ENCODE assay signal across 14 mouse cellular contexts in genomic region chr7:3684698-3685097, GRCm38 (mm10). TPM values are rescaled to one million over a fixed set of nuclear protein-coding genes. Genes with fewer than 3 reads are reported as not detected.
A peak's percentile ranks its signal among the peaks of the same experiment; 100 is the strongest.
DNase-seq lines count a peak whose midpoint lies in the region; ATAC-seq and TF ChIP-seq lines count a peak whose summit lies in the region.
"Had no signal": no experiment of that assay in that cellular context is flagged by ENCODE, and none has a peak within 500 bp of the region (broad histone marks: within the 10 kb centered on the region; RNA-seq: fewer than 3 reads in every experiment).

No protein-coding gene starts in this region.

- peak overlapping the region; percentile 71 for H3K27ac ChIP-seq in forebrain, postnatal 0 days (ENCODE audit: low read depth, low read length)
- peak overlapping the region; percentile 78 for H3K27ac ChIP-seq in midbrain, embryonic 10.5 days (replicated peaks)
- peak overlapping the region; percentile 7; the same call in 1 of the 2 replicates for H3K27ac ChIP-seq in neural tube, embryonic 14.5 days (ENCODE audit: low read depth, low read length)
- H3K27ac ChIP-seq: embryonic facial prominence, embryonic 15.5 days; kidney, embryonic 15.5 days had no signal

- DNase-seq in cerebellum, adult 9-10 months: peak; percentile 27
- no peak for DNase-seq in cerebellum, postnatal 25 days
- DNase-seq in forebrain, postnatal 0 days: no peak
- DNase-seq in midbrain, embryonic 10.5 days (ENCODE audit: low spot score): no peak
- no peak for DNase-seq in spleen, adult 12 weeks (ENCODE audit: low spot score)
- DNase-seq: adrenal gland, postnatal 14 days; gastrocnemius, postnatal 25 days; right cerebral cortex, postnatal 14 days had no signal

- no peaks in the 10 kb centered on the region for H3K9me3 ChIP-seq in forebrain, postnatal 0 days (ENCODE audit: low read length)
- peaks cover 3% of the 10 kb centered on the region; the same call in 1 of the 2 replicates for H3K9me3 ChIP-seq in midbrain, embryonic 10.5 days (replicated peaks)
- H3K9me3 ChIP-seq in neural tube, embryonic 14.5 days (ENCODE audit: control insufficient read depth, low read length): no peaks in the 10 kb centered on the region
- H3K9me3 ChIP-seq: embryonic facial prominence, embryonic 15.5 days; kidney, embryonic 15.5 days had no signal

- ATAC-seq in forebrain, postnatal 0 days: peak; percentile 62
- no peak for ATAC-seq in neural tube, embryonic 14.5 days (ENCODE audit: low read depth)
- no peak for ATAC-seq in megakaryocyte, adult 5-6 weeks (ENCODE audit: poor library complexity, severe bottlenecking)
- ATAC-seq in inflammation-experienced regulatory T-cells, adult 6 months: no peak

- H3K36me3 ChIP-seq in forebrain, postnatal 0 days (ENCODE audit: insufficient read depth): peaks cover 48% of the 10 kb centered on the region
- H3K36me3 ChIP-seq in midbrain, embryonic 10.5 days: peaks cover 45% of the 10 kb centered on the region
- H3K36me3 ChIP-seq in neural tube, embryonic 14.5 days (ENCODE audit: control insufficient read depth, insufficient read depth, low read length): peaks cover 23% of the 10 kb centered on the region

- no peak overlapping the region for H3K9ac ChIP-seq in forebrain, postnatal 0 days
- no peak overlapping the region for H3K9ac ChIP-seq in neural tube, embryonic 14.5 days (replicated peaks; ENCODE audit: low read depth, low read length)
- H3K9ac ChIP-seq: embryonic facial prominence, embryonic 15.5 days; kidney, embryonic 15.5 days had no signal

- 71% methylated on average over 8 of the region's 8 CpGs for WGBS in forebrain, postnatal 0 days
- WGBS in midbrain, embryonic 10.5 days: 82% methylated on average over 8 of the region's 8 CpGs
- 69% methylated on average over 8 of the region's 8 CpGs for WGBS in neural tube, embryonic 14.5 days

- H3K4me1 ChIP-seq in forebrain, postnatal 0 days (ENCODE audit: insufficient read depth): no peaks in the 10 kb centered on the region
- H3K4me1 ChIP-seq in midbrain, embryonic 10.5 days: peaks cover 25% of the 10 kb centered on the region
- H3K4me1 ChIP-seq in neural tube, embryonic 14.5 days (ENCODE audit: control insufficient read depth, insufficient read depth, low read length): no peaks in the 10 kb centered on the region
- H3K4me1 ChIP-seq: embryonic facial prominence, embryonic 15.5 days; kidney, embryonic 15.5 days had no signal

- no peaks in the 10 kb centered on the region for H3K27me3 ChIP-seq in forebrain, postnatal 0 days (ENCODE audit: insufficient read depth, low read length)
- H3K27me3 ChIP-seq in midbrain, embryonic 10.5 days (ENCODE audit: low read depth, poor library complexity, severe bottlenecking): no peaks in the 10 kb centered on the region
- no peaks in the 10 kb centered on the region for H3K27me3 ChIP-seq in neural tube, embryonic 14.5 days (ENCODE audit: control insufficient read depth, insufficient read depth, low read length)
- H3K27me3 ChIP-seq: CH12.LX; embryonic facial prominence, embryonic 15.5 days; kidney, embryonic 15.5 days had no signal

- no peak for TF ChIP-seq CTCF in forebrain, postnatal 0 days (IDR thresholded peaks at IDR 0.05; ENCODE audit: low read depth)

- H3K4me2 ChIP-seq in forebrain, postnatal 0 days (ENCODE audit: low read depth): no peak overlapping the region
- H3K4me2 ChIP-seq in neural tube, embryonic 14.5 days (ENCODE audit: low read depth, low read length): no peak overlapping the region
- H3K4me2 ChIP-seq: embryonic facial prominence, embryonic 15.5 days; kidney, embryonic 15.5 days had no signal

- H3K4me3 ChIP-seq in forebrain, postnatal 0 days (ENCODE audit: low read depth, low read length): no peak overlapping the region
- H3K4me3 ChIP-seq in midbrain, embryonic 10.5 days: 0 out of 2 replicates have a peak overlapping the region, but pooled peaks have one; percentile 0
- H3K4me3 ChIP-seq in neural tube, embryonic 14.5 days (ENCODE audit: low read depth, low read length): no peak overlapping the region
- H3K4me3 ChIP-seq: embryonic facial prominence, embryonic 15.5 days; kidney, embryonic 15.5 days had no signal

RNA-seq across cellular contexts. Expression of gene Tmc4, which starts 7.3 kb away (rescaled TPM):
- total RNA-seq in forebrain, postnatal 0 days (2014; rRNA removed): 3.1 and 3.5 TPM in 2 replicates
- 0.93 and 2.0 TPM in 2 replicates for polyA plus RNA-seq in forebrain, postnatal 0 days (2015; fragmentation: Nextera tagmentation; extraction: Ambion mirVana)
- 3.1 TPM in 2 replicates for polyA plus RNA-seq in midbrain, embryonic 10.5 days (2016; fragmentation: Nextera tagmentation; extraction: Ambion mirVana)
- 4.1 and 6.2 TPM in 2 replicates for polyA plus RNA-seq in neural tube, embryonic 14.5 days (2014; fragmentation: Nextera tagmentation; extraction: Ambion mirVana)
- 9.0 and 9.9 TPM in 2 replicates for total RNA-seq in megakaryocyte, adult 5-6 weeks (2015)
- 9.8 and 11.8 TPM in 2 replicates for total RNA-seq in megakaryocyte, adult 5-6 weeks (2017)
- polyA plus RNA-seq in inflammation-experienced regulatory T-cells, adult 6 months (2017; shearing (Covaris generic)): 10 to 100 TPM in 1 of 3 experiments, 1 to 10 TPM in 2; 5.5 to 14.4 (median 8.9) TPM

RNA-seq across cellular contexts. Expression of gene Tsen34, which starts 8.0 kb away (rescaled TPM):
- 291 and 292 TPM in 2 replicates for total RNA-seq in forebrain, postnatal 0 days (2014; rRNA removed)
- 259 and 282 TPM in 2 replicates for polyA plus RNA-seq in forebrain, postnatal 0 days (2015; fragmentation: Nextera tagmentation; extraction: Ambion mirVana)
- 251 and 266 TPM in 2 replicates for polyA plus RNA-seq in midbrain, embryonic 10.5 days (2016; fragmentation: Nextera tagmentation; extraction: Ambion mirVana)
- polyA plus RNA-seq in neural tube, embryonic 14.5 days (2014; fragmentation: Nextera tagmentation; extraction: Ambion mirVana): 255 and 265 TPM in 2 replicates
- total RNA-seq in megakaryocyte, adult 5-6 weeks (2015): 30.0 and 34.0 TPM in 2 replicates
- total RNA-seq in megakaryocyte, adult 5-6 weeks (2017): 25.3 and 28.3 TPM in 2 replicates
- 1 to 10 TPM; 7.0 to 9.4 (median 9.1) TPM for polyA plus RNA-seq in inflammation-experienced regulatory T-cells, adult 6 months (2017; shearing (Covaris generic))

RNA-seq across cellular contexts. Expression of gene Mboat7, which starts 8.6 kb away (rescaled TPM):
- 112 and 165 TPM in 2 replicates for total RNA-seq in forebrain, postnatal 0 days (2014; rRNA removed)
- polyA plus RNA-seq in forebrain, postnatal 0 days (2015; fragmentation: Nextera tagmentation; extraction: Ambion mirVana): 81.8 and 107 TPM in 2 replicates
- 30.6 and 32.5 TPM in 2 replicates for polyA plus RNA-seq in midbrain, embryonic 10.5 days (2016; fragmentation: Nextera tagmentation; extraction: Ambion mirVana)
- 74.9 and 76.4 TPM in 2 replicates for polyA plus RNA-seq in neural tube, embryonic 14.5 days (2014; fragmentation: Nextera tagmentation; extraction: Ambion mirVana)
- 96.2 and 102 TPM in 2 replicates for total RNA-seq in megakaryocyte, adult 5-6 weeks (2015)
- total RNA-seq in megakaryocyte, adult 5-6 weeks (2017): 47.2 and 55.7 TPM in 2 replicates
- 10 to 100 TPM; 19.1 to 30.5 (median 20.5) TPM for polyA plus RNA-seq in inflammation-experienced regulatory T-cells, adult 6 months (2017; shearing (Covaris generic))

RNA-seq across cellular contexts. Expression of gene Leng1, which starts 19.1 kb away (rescaled TPM):
- total RNA-seq in forebrain, postnatal 0 days (2014; rRNA removed): 5.2 and 6.6 TPM in 2 replicates
- polyA plus RNA-seq in forebrain, postnatal 0 days (2015; fragmentation: Nextera tagmentation; extraction: Ambion mirVana): 10.3 and 10.4 TPM in 2 replicates
- polyA plus RNA-seq in midbrain, embryonic 10.5 days (2016; fragmentation: Nextera tagmentation; extraction: Ambion mirVana): 18.0 and 19.8 TPM in 2 replicates
- 11.0 and 11.8 TPM in 2 replicates for polyA plus RNA-seq in neural tube, embryonic 14.5 days (2014; fragmentation: Nextera tagmentation; extraction: Ambion mirVana)
- 7.8 and 8.7 TPM in 2 replicates for total RNA-seq in megakaryocyte, adult 5-6 weeks (2015)
- 9.4 and 15.4 TPM in 2 replicates for total RNA-seq in megakaryocyte, adult 5-6 weeks (2017)
- polyA plus RNA-seq in inflammation-experienced regulatory T-cells, adult 6 months (2017; shearing (Covaris generic)): 1 to 10 TPM; 4.8 to 6.9 (median 6.0) TPM

RNA-seq across cellular contexts. Expression of gene Rps9, which starts 19.1 kb away (rescaled TPM):
- 1,013 and 1,830 TPM in 2 replicates for total RNA-seq in forebrain, postnatal 0 days (2014; rRNA removed)
- polyA plus RNA-seq in forebrain, postnatal 0 days (2015; fragmentation: Nextera tagmentation; extraction: Ambion mirVana): 807 and 937 TPM in 2 replicates
- polyA plus RNA-seq in midbrain, embryonic 10.5 days (2016; fragmentation: Nextera tagmentation; extraction: Ambion mirVana): 1,174 and 1,339 TPM in 2 replicates
- 703 and 810 TPM in 2 replicates for polyA plus RNA-seq in neural tube, embryonic 14.5 days (2014; fragmentation: Nextera tagmentation; extraction: Ambion mirVana)
- 1,476 and 1,615 TPM in 2 replicates for total RNA-seq in megakaryocyte, adult 5-6 weeks (2015)
- total RNA-seq in megakaryocyte, adult 5-6 weeks (2017): 1,141 and 1,307 TPM in 2 replicates
- 1,000 to 10,000 TPM; 2,959 to 5,702 (median 4,871) TPM for polyA plus RNA-seq in inflammation-experienced regulatory T-cells, adult 6 months (2017; shearing (Covaris generic))

Comparison
In these comparisons a context has a peak if more than half of its experiments do, and no peak if none do; other contexts are left out.
1. H3K27ac ChIP-seq: peak in every context shown above with its lines; median percentile 78 in midbrain, embryonic 10.5 days; 71 in forebrain, postnatal 0 days; 7 in neural tube, embryonic 14.5 days.
2. RNA of gene Tsen34, which starts 8.0 kb away (polyA plus RNA-seq): 251 to 266 TPM in midbrain, embryonic 10.5 days, 259 to 282 TPM in forebrain, postnatal 0 days and 255 to 265 TPM in neural tube, embryonic 14.5 days; 7.0 to 9.4 TPM in inflammation-experienced regulatory T-cells, adult 6 months; every median in the first group is over 10 times any median in the second.